22 mouse cellular contexts compared by ENCODE assay signal in genomic region chr6:137125006-137125405, GRCm38 (mm10). TPM values are rescaled to one million over a fixed set of nuclear protein-coding genes. Genes with fewer than 3 reads are reported as not detected.
A peak's percentile ranks its signal among the peaks of the same experiment; 100 is the strongest.
DNase-seq lines count a peak whose midpoint lies in the region; ATAC-seq and TF ChIP-seq lines count a peak whose summit lies in the region.
"Had no signal": no experiment of that assay in that cellular context is flagged by ENCODE, and none has a peak within 500 bp of the region (broad histone marks: within the 10 kb centered on the region; RNA-seq: fewer than 3 reads in every experiment).

No protein-coding gene starts in this region.

- TF ChIP-seq CTCF in embryonic fibroblast, embryonic 13.5 days (IDR thresholded peaks at IDR 0.05; ENCODE audit: borderline replicate concordance, insufficient read depth, low read length): no peak

- no peak for TF ChIP-seq POLR2A in embryonic fibroblast, embryonic 13.5 days (IDR thresholded peaks at IDR 0.05; ENCODE audit: low read depth, low read length)

- H3K4me1 ChIP-seq in embryonic fibroblast, embryonic 13.5 days (ENCODE audit: control insufficient read depth, insufficient read depth, low read length): peaks cover 17% of the 10 kb centered on the region
- peaks cover 12% of the 10 kb centered on the region for H3K4me1 ChIP-seq in stomach, embryonic 15.5 days
- H3K4me1 ChIP-seq: forebrain, embryonic 12.5 days had no signal

- no peak overlapping the region for H3K4me2 ChIP-seq in stomach, embryonic 15.5 days
- H3K4me2 ChIP-seq: embryonic facial prominence, embryonic 12.5 days; forebrain, embryonic 12.5 days; heart, embryonic 11.5 days; heart, embryonic 15.5 days; hindbrain, embryonic 15.5 days had no signal

- no peaks in the 10 kb centered on the region for H3K36me3 ChIP-seq in stomach, embryonic 15.5 days
- H3K36me3 ChIP-seq: embryonic facial prominence, embryonic 12.5 days; forebrain, embryonic 12.5 days; heart, embryonic 15.5 days; hindbrain, embryonic 15.5 days had no signal

- H3K9me3 ChIP-seq in stomach, embryonic 15.5 days: no peaks in the 10 kb centered on the region
- H3K9me3 ChIP-seq: embryonic facial prominence, embryonic 12.5 days; forebrain, embryonic 12.5 days; heart, embryonic 15.5 days; hindbrain, embryonic 15.5 days had no signal

- H3K27ac ChIP-seq in embryonic fibroblast, embryonic 13.5 days (ENCODE audit: insufficient read depth, low read length): peak overlapping the region; percentile 79
- peak overlapping the region; percentile 27; the same call in 1 of the 2 replicates for H3K27ac ChIP-seq in stomach, embryonic 15.5 days
- H3K27ac ChIP-seq: embryonic facial prominence, embryonic 12.5 days; forebrain, embryonic 12.5 days; gastrocnemius, adult 2 months; heart, adult 2 months; hindbrain, embryonic 15.5 days had no signal

- no peak for ATAC-seq in stomach, embryonic 15.5 days (ENCODE audit: insufficient read depth, low FRiP score, low read depth)
- ATAC-seq: forebrain, embryonic 16.5 days had no signal

- 36% methylated on average over 3 of the region's 3 CpGs for WGBS in stomach, embryonic 15.5 days

- H3K4me3 ChIP-seq in embryonic fibroblast, embryonic 13.5 days (ENCODE audit: insufficient read depth, low read length): no peak overlapping the region
- no peak overlapping the region for H3K4me3 ChIP-seq in stomach, embryonic 15.5 days (replicated peaks)
- H3K4me3 ChIP-seq: embryonic facial prominence, embryonic 12.5 days; forebrain, embryonic 12.5 days; gastrocnemius, adult 2 months; heart, adult 2 months; heart, embryonic 15.5 days; hindbrain, embryonic 15.5 days had no signal

- H3K27me3 ChIP-seq in stomach, embryonic 15.5 days (replicated peaks): no peaks in the 10 kb centered on the region
- H3K27me3 ChIP-seq: embryonic facial prominence, embryonic 12.5 days; forebrain, embryonic 12.5 days; heart, embryonic 15.5 days; hindbrain, embryonic 15.5 days had no signal

- no peak overlapping the region for H3K9ac ChIP-seq in stomach, embryonic 15.5 days
- H3K9ac ChIP-seq: embryonic facial prominence, embryonic 12.5 days; forebrain, embryonic 12.5 days; heart, embryonic 15.5 days; hindbrain, embryonic 15.5 days had no signal

- peak; percentile 44 for DNase-seq in heart, adult 11 months
- no peak for DNase-seq in heart, postnatal 4 days
- DNase-seq in 3T3-L1 (ENCODE audit: low read depth, low spot score): peak; percentile 68
- DNase-seq in gastrocnemius, postnatal 4 days (ENCODE audit: low spot score in 2 of 2): no peak
- no peak for DNase-seq in layer of hippocampus, adult 8-10 months (ENCODE audit: low spot score in 2 of 2)
- no peak for DNase-seq in kidney, adult 11 months
- DNase-seq: adrenal gland, postnatal 10 days; cerebellum, adult 11-12 months; cerebellum, adult 9-10 months; cerebellum, postnatal 25 days; gastrocnemius, adult 2 months; gastrocnemius, postnatal 25 days; heart, adult 2 months; heart, postnatal 14 days had no signal

RNA-seq across cellular contexts. Expression of gene Rerg, which starts 45.3 kb away (rescaled TPM):
- total RNA-seq in heart, postnatal 4 days (2021): 1 to 10 TPM; 7.0 to 9.1 TPM
- polyA plus RNA-seq in embryonic fibroblast, embryonic 13.5 days (2011; ENCODE audit: insufficient read length, low read depth, missing spikeins): 5.8 and 15.2 TPM in 2 replicates
- polyA plus RNA-seq in stomach, embryonic 15.5 days (2015; fragmentation: Nextera tagmentation; extraction: Ambion mirVana): 25.3 and 26.3 TPM in 2 replicates
- 1 to 10 TPM; 6.4 to 7.4 TPM for total RNA-seq in gastrocnemius, postnatal 4 days (2021)
- total RNA-seq in layer of hippocampus, adult 8-10 months (2022): 10 to 100 TPM; 25.9 to 42.3 (median 30.9) TPM

Comparison
In these comparisons a context has a peak if more than half of its experiments do, and no peak if none do; other contexts are left out.
1. DNase-seq: peak in heart, adult 11 months (single experiment) and 3T3-L1 (single experiment); none in heart, postnatal 4 days (single experiment), gastrocnemius, postnatal 4 days (0 of 2), layer of hippocampus, adult 8-10 months (0 of 2) and kidney, adult 11 months (single experiment).